Mouse (Mus musculus): ENCODE measurements at regions not wholly inside any gene's neighbourhood (a gene's known extent, or its start where the extent isn't known, plus 50 kb on each side); places are given as distances from the start of the nearest gene placed in this dataset.
A peak's percentile ranks its signal among the peaks of the same experiment; 100 is the strongest.

GRCm38 (mm10) chr13:36807961-36808360, 73.0 kb upstream of the Nrn1 start:
- no peak for DNase-seq (ENCODE audit: low read depth, low spot score)

- peak; percentile 41 for DNase-seq (ENCODE audit: low read depth, low spot score)
These were observed 54.4 kb upstream of the Nrn1 start for GRCm38 (mm10) chr13:36789360-36789759.

All from telencephalon, adult 2 months (tissue).